Comparison of ENCODE assay signal across 17 mouse cellular contexts in the genomic region with DNA sequence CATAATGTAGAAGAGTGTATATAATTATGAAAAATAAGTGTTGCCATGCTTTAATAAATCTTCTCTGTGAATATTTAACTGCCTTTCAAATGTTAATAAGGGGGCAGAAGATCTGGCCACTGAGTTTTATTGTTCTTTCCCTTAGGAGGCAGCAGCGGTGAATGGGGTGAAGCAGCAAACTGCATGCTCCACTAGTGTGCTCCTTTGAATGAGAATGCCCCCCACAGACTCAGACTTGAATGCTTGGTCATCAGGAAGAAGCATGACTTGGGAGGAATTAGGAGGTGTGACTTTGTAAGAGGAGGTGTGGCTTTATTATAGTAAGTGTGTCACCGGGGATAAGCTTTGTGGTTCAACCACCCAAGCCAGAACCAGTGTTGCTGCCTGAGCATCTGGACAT. TPM values are rescaled to one million over a fixed set of nuclear protein-coding genes. Genes with fewer than 3 reads are reported as not detected.
DNase-seq lines count a peak whose midpoint lies in the region; ATAC-seq lines count a peak whose summit lies in the region.
"Had no signal": no experiment of that assay in that cellular context is flagged by ENCODE, and none has a peak within 500 bp of the region (broad histone marks: within the 10 kb centered on the region; RNA-seq: fewer than 3 reads in every experiment).

No protein-coding gene starts in this region.

- peak; percentile 46 for ATAC-seq in forebrain, embryonic 11.5 days (replicated peaks; ENCODE audit: low FRiP score)
- ATAC-seq in hindbrain, embryonic 12.5 days (ENCODE audit: low FRiP score): peak; percentile 80
- ATAC-seq in megakaryocyte-erythroid progenitor cell, adult 5-6 weeks (replicated peaks; ENCODE audit: low FRiP score, low TSS enrichment, poor library complexity, severe bottlenecking): no peak
- ATAC-seq: liver, embryonic 12.5 days had no signal

- H3K9me3 ChIP-seq in forebrain, embryonic 11.5 days (ENCODE audit: control insufficient read depth, low read length): no peaks in the 10 kb centered on the region
- H3K9me3 ChIP-seq in forebrain, embryonic 10.5 days: no peaks in the 10 kb centered on the region
- no peaks in the 10 kb centered on the region for H3K9me3 ChIP-seq in hindbrain, embryonic 12.5 days (replicated peaks)
- H3K9me3 ChIP-seq: liver, embryonic 12.5 days had no signal

- H3K4me2 ChIP-seq in forebrain, embryonic 11.5 days (ENCODE audit: low read depth, low read length, severe bottlenecking): no peak overlapping the region
- H3K4me2 ChIP-seq in hindbrain, embryonic 12.5 days (replicated peaks): no peak overlapping the region
- H3K4me2 ChIP-seq: liver, embryonic 12.5 days; lung, embryonic 14.5 days had no signal

- H3K27me3 ChIP-seq in forebrain, embryonic 11.5 days (ENCODE audit: control insufficient read depth, insufficient read depth, low read length): no peaks in the 10 kb centered on the region
- H3K27me3 ChIP-seq in forebrain, embryonic 10.5 days (ENCODE audit: poor library complexity, severe bottlenecking): no peaks in the 10 kb centered on the region
- H3K27me3 ChIP-seq in hindbrain, embryonic 12.5 days: no peaks in the 10 kb centered on the region
- H3K27me3 ChIP-seq: CH12.LX; liver, embryonic 12.5 days had no signal

- H3K9ac ChIP-seq in forebrain, embryonic 11.5 days (ENCODE audit: low read length): no peak overlapping the region
- no peak overlapping the region for H3K9ac ChIP-seq in hindbrain, embryonic 12.5 days
- H3K9ac ChIP-seq: liver, embryonic 12.5 days; lung, embryonic 14.5 days had no signal

- H3K27ac ChIP-seq in forebrain, embryonic 11.5 days (ENCODE audit: low read depth, low read length): no peak overlapping the region
- no peak overlapping the region for H3K27ac ChIP-seq in forebrain, embryonic 10.5 days
- H3K27ac ChIP-seq in hindbrain, embryonic 12.5 days: no peak overlapping the region
- H3K27ac ChIP-seq: liver, embryonic 12.5 days had no signal

- no peaks in the 10 kb centered on the region for H3K4me1 ChIP-seq in forebrain, embryonic 11.5 days (replicated peaks; ENCODE audit: control insufficient read depth, insufficient read depth, low read length)
- H3K4me1 ChIP-seq in forebrain, embryonic 10.5 days: peaks cover 9% of the 10 kb centered on the region; the same call in 1 of the 2 replicates
- H3K4me1 ChIP-seq in hindbrain, embryonic 12.5 days: no peaks in the 10 kb centered on the region
- H3K4me1 ChIP-seq: liver, embryonic 12.5 days had no signal

- 43% methylated on average over 2 of the region's 2 CpGs for WGBS in forebrain, embryonic 11.5 days
- WGBS in forebrain, embryonic 10.5 days: 56% methylated on average over 2 of the region's 2 CpGs
- WGBS in hindbrain, embryonic 12.5 days: 30% methylated on average over 2 of the region's 2 CpGs

- DNase-seq in forebrain, embryonic 11.5 days (ENCODE audit: low spot score): no peak
- DNase-seq in forebrain, embryonic 10.5 days (ENCODE audit: extremely low spot score, low spot score): no peak
- peak; percentile 39 for DNase-seq in 416B (ENCODE audit: low read depth)
- DNase-seq in embryo, embryonic 10.5 days (ENCODE audit: low spot score): peak; percentile 9
- DNase-seq in adrenal gland, postnatal 25 days: no peak
- DNase-seq in cerebellum, adult 9-10 months: no peak
- DNase-seq: cerebellum, adult 11 months; gastrocnemius, postnatal 10 days; heart, adult 18-20 months; kidney, adult 8-10 months; kidney, postnatal 36 days; layer of hippocampus, adult 9-11 months had no signal

- H3K36me3 ChIP-seq in forebrain, embryonic 11.5 days (ENCODE audit: control insufficient read depth, insufficient read depth, low read length): no peaks in the 10 kb centered on the region
- no peaks in the 10 kb centered on the region; the same call in 1 of the 2 replicates for H3K36me3 ChIP-seq in forebrain, embryonic 10.5 days (replicated peaks)
- no peaks in the 10 kb centered on the region for H3K36me3 ChIP-seq in hindbrain, embryonic 12.5 days
- H3K36me3 ChIP-seq: liver, embryonic 12.5 days had no signal

- H3K4me3 ChIP-seq in forebrain, embryonic 11.5 days (ENCODE audit: low read depth, low read length): no peak overlapping the region
- H3K4me3 ChIP-seq in forebrain, embryonic 10.5 days: no peak overlapping the region
- H3K4me3 ChIP-seq in hindbrain, embryonic 12.5 days: no peak overlapping the region
- H3K4me3 ChIP-seq: liver, embryonic 12.5 days had no signal

RNA-seq across cellular contexts. Expression of a gene that starts 52.0 kb away (rescaled TPM):
- polyA plus RNA-seq in forebrain, embryonic 11.5 days (2014; fragmentation: Nextera tagmentation; extraction: Ambion mirVana): 8.0 and 8.6 TPM in 2 replicates
- polyA plus RNA-seq in forebrain, embryonic 10.5 days (2016; fragmentation: Nextera tagmentation; extraction: Ambion mirVana): 5.7 and 6.1 TPM in 2 replicates
- polyA plus RNA-seq in hindbrain, embryonic 12.5 days (2016; fragmentation: Nextera tagmentation; extraction: Ambion mirVana): 12.0 and 12.2 TPM in 2 replicates
- total RNA-seq in adrenal gland, postnatal 25 days (2021): 10.2 and 10.5 TPM in 2 replicates
- 3.4 and 5.2 TPM in 2 replicates for total RNA-seq in megakaryocyte-erythroid progenitor cell, adult 5-6 weeks (2014; fragmentation: Nextera tagmentation)
- total RNA-seq in megakaryocyte-erythroid progenitor cell, adult 5-6 weeks (2017): 5.6 and 17.6 TPM in 2 replicates

Comparison
In these comparisons a context has a peak if more than half of its experiments do, and no peak if none do; other contexts are left out.
1. DNase-seq: peak in 416B (single experiment) and embryo, embryonic 10.5 days (single experiment); none in forebrain, embryonic 11.5 days (single experiment), forebrain, embryonic 10.5 days (single experiment), adrenal gland, postnatal 25 days (single experiment) and cerebellum, adult 9-10 months (single experiment).